Mouse (Mus musculus): Measurements from ENCODE around the gene Ano6.

- TF ChIP-seq CTCF (IDR thresholded peaks at IDR 0.05; ENCODE audit: low read depth) (no peak), EP300 (optimal IDR thresholded peaks at IDR 0.05) (no peak)
These were observed 131.0 kb downstream of the Ano6 start for GRCm38 (mm10) chr15:95921639-95922038.

Measured in stomach, postnatal 0 days (tissue).